Mouse (Mus musculus) cerebellum, adult 11-12 months (tissue): ENCODE measurements around the gene Bscl2.

Experiments
- DNase-seq: peaks from one replicate; pipeline ENCODE4 v3.0.0; 2022

Gene Bscl2

DNA sequence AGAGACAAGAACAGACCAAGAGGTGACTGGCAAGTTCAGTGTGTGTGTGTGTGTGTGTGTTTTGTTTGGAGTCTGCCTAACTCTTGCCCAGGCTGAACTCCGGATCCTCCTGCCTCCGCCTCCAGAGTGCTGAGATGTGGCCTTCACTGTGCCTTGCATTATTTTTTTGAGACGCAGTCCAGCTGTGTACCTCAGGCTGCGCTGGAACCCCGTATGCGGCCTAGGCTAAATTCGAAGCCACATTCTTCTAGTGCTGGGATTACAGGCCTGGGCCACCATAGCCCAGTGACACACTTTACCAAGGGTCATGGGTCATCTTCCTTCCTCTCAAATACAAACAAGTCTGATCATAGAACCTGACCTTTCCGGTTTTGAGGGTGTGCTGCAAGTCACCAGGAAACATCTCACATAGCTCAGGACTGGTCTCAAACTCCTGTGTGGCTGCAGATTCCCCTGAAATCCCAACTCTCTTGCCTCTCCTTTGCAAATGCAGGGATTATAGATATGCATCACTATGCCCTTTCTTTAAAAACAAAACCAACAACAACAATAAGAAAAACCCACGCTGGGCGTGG lies 35.1 kb downstream of the Bscl2 start:
- DNase-seq: no peak

DNA sequence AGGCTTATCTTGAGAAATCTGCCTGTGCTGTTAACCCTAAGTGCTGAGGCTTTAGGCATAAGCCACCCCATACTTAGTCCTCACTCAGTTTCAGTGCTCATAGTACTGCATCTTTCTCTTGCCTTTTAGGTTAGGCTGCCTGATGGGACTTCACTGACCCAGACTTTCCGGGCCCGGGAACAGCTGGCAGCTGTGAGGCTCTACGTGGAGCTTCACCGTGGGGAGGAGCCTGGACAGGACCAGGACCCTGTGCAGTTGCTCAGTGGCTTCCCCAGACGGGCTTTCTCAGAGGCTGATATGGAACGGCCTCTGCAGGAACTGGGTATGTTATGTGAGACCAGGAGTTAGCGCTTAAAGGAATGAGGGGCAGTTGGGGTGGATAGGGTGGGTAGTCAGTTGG lies 37.8 kb downstream of the Bscl2 start:
- no peak for DNase-seq

DNA sequence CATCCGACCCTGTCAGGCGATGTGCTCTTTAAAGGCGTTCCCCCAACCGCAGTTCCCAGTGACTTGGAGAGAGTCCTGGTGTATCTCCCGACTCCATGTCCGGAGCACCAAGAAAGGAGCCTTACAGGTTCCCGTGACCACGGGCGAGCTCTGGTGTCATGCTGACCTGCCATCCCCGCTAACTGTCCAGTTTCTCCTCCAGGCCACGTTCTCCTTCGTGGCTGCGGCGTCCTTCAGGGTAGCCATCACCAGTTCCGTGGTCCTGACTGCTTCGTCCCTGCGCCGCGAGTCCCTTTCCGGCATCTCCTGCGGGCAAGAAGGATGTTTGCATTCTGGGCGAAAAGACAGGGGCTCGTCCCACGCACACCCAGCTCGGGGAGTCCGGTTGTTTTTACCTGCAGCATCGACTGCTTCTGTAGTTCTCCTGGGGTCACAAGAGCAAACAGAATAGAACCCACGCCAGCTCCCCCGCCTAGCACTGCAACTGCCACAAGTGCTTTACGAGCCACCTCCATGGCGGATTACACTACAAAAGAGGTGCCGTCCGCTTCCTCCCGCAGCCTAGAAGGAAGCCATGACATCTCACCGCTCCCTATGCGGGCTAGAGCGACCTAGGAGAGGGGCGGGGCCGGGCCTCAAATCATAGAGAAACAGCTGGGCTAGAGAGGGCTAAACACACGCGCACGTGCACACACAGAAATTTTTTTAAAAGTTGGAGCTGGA lies 43.2 kb downstream of the Bscl2 start, which contains the start of gene Uqcc3:
Gene Uqcc3, minus strand, starts transcription at position 613 of the 723 bp plus-strand sequence.
- peak; percentile 88 for DNase-seq

DNA sequence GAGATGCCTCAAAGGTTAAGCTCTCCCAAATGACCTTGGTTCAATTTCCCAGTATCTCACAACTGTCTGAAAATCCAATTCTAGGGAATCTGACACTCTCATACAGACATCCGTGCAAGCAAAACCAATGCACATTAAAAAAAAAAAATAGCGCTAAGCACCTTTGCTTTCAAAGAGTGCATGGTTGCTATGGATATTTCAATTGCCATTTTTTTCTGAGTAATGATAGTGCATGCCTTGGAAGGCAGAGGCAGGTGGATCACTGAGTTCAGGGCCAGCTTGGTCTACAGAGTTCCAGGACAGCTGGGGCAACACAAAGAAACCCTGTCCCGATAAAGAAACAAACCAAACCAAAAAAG lies 43.7 kb downstream of the Bscl2 start:
- DNase-seq: no peak

DNA sequence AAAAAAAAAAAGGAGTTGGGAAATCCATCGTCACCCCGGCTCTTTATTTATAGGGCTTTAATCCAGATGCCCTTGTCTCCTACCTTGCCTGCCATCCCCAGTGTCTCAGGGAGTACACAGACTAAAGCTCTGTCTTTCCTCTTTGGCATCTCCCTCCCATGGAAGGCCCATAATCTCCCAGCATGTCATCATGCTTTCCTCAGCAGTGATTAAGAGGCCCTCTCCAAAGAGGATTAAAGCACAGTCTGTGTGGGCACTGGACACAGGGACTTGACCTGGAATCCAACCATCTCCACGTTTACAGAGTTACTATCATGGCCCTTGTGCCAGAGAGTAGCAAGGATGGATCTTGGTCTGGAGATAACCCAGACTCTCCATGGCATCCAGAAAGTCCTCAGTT lies 46.3 kb downstream of the Bscl2 start, which contains the start of the genes Lbhd1 and Gm49403:
Gene Lbhd1, plus strand, starts transcription at position 117 of the 400 bp plus-strand sequence.
Gene Gm49403, plus strand, starts transcription at position 315 of the 400 bp plus-strand sequence.
- DNase-seq: no peak

DNA sequence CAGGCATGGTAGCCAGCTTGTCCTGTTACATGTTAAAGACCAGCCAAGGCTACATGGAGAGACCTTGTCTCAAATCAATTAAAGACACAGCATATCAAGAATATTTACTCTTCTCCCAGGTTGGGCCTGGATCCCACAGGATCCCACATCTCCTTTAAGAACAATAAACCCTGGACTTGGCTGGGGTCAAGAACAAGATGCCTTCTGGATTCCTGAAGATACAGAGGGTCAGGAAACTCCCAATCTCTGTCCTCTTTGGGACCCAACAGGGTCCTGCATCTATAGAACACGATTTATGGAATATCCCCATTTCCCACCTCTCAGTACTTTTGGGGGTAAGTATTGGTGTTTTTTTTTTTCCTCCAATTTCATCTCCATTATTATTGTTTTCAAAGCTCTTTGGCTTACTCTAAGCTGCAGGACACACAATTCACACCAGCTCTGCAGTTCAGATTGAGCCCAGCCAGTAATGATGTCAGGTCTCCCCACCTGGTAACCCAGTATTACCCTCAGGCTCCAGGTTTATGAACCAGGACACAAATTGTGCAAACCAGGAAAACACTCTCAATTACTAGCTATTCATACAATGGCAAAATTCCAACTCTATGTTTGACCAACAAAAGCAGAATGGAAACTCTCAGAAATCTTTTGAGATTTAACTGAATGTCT lies 49.8 kb downstream of the Bscl2 start:
- no peak for DNase-seq

DNA sequence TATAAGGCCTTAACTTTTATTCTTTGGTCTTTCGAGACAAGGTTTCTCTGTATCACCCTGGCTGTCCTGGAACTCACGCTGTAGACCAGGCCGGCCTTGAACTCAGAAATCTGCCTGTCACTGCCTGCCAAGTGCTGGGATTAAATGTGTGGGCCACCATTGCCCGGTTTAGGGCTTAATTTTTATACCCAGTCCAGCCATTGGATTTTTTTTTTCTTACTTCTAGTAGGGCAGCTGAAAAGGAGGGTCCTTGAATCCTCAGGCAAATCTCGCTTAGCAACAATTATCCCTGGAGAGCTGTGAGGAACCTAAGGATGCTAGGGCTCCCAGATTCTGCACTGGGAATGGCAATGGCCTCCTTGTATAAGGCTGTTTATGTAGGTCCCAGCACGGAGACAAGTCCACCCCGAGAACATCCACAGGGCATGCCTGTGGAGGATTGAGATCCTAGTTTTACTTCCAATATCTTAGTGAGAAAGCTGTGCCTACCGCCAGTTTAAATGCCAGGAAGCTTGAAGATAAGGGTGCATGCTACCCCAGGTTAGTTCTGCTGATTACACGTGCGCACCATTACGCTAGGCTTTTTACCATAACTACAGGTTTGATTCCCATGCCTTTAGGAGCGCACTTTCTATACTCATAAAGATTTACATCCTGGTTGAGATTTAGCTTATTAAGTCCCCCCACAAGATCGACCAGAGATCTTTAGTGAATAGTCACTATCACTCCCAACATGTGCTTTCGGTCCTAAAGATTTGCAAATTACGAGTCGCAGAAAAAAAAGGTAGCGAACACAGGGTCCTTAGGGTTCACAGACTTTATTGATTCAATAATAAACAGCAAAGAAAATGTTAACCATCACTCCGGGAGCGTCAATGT lies 50.6 kb downstream of the Bscl2 start:
- no peak for DNase-seq

DNA sequence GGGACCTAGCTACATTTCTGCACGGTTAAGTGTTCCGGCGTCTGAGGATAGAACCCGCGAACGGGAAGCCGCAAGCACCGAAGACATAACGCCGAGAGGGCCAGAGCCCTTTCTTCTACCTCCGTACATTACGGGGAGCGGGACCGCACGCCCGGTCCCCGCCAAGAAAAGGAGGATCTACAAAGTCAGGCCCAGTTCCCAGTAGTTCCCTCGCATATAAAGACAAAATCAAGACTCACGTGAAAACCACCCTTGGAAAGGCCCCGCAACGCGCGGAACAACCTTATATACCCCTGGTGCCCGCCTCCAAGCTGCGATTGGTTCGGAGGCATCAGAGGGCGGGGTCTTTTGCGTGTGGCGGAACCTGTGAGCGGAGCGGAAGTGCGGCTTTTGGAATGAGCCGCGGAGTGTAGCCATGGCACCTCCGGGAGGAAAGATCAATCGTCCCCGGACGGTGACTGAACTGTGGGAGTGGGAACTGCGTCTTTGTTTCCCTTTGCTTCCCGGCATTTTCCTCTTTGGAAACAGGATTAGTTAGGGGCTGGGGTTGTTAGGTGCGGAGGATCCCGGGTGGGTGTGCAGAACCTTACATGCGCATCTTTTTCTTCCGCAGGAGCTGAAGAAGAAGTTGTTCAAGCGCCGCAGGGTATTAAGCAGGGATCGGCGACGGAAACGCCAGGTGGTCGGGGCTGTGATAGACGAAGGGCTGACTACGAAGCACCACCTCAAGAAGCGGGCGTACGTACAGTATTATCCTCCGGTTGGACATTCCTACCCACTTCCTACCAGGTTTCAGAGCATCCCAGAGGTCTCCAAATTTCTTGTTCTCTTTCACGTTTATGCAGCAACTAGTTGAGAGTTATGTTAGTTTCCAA lies 51.5 kb downstream of the Bscl2 start, which contains the start of the genes 1810009A15Rik and Gm49416:
Gene 1810009A15Rik, plus strand, starts transcription at position 343 of the 875 bp plus-strand sequence.
Gene Gm49416, plus strand, starts transcription at position 416 of the 875 bp plus-strand sequence.
- peak; percentile 92 for DNase-seq

DNA sequence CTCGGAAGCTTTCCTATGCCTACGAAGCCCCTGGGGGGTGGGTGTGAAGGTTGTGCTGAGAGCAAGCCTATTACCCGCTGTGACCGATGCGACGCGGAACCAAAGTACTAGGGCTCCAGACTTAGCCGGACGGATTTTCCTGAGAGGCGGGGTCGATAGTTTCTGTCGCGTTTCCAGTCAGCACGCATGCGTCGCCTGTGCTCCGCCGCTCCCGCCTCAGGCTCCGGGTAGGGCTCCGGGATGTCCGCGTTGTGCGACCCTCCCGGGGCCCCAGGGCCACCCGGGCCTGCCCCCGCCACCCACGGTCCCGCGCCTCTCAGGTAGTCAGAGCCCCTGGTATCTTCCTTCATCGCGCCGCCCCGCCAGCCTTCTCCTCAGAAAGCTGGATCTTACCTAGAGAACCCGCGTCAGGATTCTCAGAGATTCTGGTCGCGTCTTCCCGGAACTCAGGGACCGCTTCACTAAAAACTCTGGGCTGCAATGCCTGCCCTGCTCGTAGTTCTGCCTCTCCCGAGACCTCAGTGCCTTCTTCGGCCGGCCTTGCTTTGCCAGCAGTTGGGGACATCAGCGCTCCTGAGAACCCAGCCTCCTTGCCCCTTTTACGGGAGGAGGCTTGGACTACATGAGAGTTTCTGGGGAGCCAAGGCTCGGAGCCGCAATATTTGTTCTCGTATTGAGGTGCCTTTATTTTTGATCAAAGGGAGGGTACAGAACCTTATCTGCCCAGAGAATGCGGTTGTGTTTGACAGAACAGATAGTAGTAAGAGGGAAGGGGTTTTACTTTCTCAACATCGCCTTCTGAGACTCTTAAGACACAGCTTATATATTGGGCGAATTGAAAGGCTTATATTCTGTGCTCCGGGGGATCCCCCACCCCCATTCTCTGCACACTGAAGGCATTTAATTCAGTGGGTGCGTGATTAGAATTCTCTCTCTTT lies 55.8 kb downstream of the Bscl2 start, which contains the start of gene Ints5:
Gene Ints5, plus strand, starts transcription at position 177 of the 938 bp plus-strand sequence.
- DNase-seq: peak; percentile 83

DNA sequence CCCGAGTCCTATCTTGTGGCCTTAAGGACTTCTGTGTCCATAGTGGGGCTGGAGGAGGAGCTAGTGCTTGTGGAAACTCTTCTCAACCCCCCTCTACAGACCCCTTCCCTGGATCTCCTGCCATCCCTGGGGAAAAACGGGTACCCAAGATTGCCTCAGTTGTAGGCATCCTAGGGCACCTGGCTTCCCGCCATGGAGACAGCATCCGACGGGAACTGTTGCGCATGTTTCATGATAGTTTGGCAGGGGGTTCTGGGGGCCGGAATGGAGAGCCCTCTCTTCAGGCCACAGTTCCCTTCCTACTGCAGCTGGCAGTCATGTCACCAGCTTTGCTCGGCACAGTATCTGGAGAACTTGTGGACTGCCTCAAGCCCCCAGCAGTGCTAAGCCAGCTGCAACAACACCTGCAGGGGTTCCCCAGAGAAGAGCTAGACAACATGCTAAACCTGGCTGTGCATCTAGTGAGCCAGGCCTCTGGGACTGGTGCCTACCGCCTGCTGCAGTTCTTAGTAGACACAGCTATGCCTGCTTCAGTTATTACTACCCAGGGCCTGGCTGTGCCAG lies 58.2 kb downstream of the Bscl2 start:
- peak; percentile 61 for DNase-seq

DNA sequence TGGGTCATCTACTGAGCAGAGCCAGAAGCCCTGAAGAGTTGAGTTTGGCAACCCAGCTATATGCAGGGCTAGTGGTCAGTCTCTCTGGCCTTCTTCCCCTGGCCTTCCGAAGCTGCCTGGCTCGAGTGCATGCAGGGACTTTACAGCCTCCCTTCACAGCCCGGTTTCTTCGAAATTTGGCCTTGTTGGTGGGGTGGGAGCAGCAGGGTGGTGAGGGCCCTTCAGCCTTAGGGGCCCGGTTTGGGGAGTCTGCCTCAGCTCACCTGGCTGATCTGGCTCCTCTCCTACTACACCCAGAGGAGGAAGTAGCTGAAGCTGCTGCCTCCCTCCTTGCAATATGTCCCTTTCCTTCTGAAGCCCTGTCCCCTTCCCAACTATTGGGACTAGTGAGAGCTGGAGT lies 59.0 kb downstream of the Bscl2 start:
- peak; percentile 34 for DNase-seq

DNA sequence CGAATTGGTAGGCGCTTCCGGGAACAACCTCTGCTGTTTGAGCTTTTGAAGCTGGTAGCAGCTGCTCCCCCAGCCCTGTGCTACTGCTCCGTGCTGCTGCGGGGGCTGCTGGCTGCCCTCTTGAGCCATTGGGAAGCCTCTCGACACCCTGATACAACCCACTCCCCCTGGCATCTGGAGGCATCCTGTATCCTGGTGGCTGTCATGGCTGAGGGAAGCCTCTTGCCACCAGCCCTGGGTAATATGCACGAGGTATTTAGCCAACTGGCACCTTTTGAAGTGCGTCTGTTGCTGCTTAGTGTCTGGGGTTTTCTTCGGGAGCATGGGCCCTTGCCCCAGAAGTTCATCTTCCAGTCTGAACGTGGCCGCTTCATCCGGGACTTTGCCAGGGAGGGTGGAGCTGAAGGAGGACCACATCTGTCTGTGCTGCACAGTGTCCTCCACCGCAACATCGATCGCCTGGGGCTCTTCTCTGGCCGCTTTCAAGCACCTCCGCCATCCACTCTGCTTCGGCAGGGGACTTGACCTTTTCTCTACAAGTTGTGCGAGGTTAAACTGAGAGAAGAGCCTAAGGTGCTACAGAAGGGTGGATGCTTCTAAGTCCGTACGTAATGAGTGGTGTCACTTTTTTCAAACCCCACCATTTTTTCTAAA lies 60.1 kb downstream of the Bscl2 start:
- DNase-seq: peak; percentile 68

DNA sequence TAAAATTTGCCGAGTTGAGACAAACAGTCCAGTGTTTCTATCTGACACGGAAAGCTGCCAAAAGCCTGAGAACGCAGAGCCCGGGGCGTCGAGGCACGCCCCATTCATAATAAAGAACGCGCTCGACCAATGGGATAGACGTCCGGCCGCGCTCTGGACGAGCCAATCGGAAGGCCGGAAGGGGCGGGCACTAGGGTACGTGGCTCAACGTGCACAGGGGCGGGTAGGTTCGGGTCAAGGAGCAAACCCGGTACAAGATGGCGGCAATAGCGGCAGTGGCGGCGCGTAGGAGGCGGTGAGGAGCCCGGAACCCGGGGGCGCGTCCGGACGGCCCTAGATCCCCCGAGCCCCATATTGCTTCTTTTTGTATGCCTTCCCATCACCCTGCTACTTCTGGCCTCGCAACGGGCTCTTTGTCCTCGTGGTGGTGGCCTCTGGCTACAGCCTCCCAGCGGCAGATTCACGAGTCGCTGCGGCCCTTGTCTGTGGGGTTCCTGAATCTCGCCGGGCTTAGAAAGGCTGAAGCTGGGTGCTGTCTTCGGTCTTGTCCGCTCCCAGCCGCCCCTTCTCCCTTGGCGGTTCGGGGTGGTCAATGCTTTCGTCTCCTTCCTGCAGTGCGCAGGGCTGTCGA lies 60.7 kb downstream of the Bscl2 start, which contains the start of gene Ganab:
Gene Ganab, plus strand, starts transcription at position 207 of the 631 bp plus-strand sequence.
- DNase-seq: peak; percentile 95
